Mouse (Mus musculus): ENCODE data around the gene Dhx35.

The Dhx35 gene

GRCm38 (mm10) chr2:158794494-158795004, at the start of gene Dhx35:
TSS of gene Dhx35 (plus strand) at chr2:158794807.
- peak; percentile 95 for DNase-seq (ENCODE audit: extremely low read depth, insufficient read length, low spot score)

- no peak for DNase-seq (ENCODE audit: extremely low read depth, insufficient read length, low spot score)
Measured at GRCm38 (mm10) chr2:158745049-158745482, 49.5 kb upstream of the Dhx35 start.

GRCm38 (mm10) chr2:158746164-158746563, 48.4 kb upstream of the Dhx35 start:
- no peak for DNase-seq (ENCODE audit: extremely low read depth, insufficient read length, low spot score)

- DNase-seq (ENCODE audit: extremely low read depth, insufficient read length, low spot score): no peak
Measured at GRCm38 (mm10) chr2:158749366-158749765, 45.2 kb upstream of the Dhx35 start.

GRCm38 (mm10) chr2:158760231-158760630, 34.4 kb upstream of the Dhx35 start:
- no peak for DNase-seq (ENCODE audit: extremely low read depth, insufficient read length, low spot score)

DNA sequence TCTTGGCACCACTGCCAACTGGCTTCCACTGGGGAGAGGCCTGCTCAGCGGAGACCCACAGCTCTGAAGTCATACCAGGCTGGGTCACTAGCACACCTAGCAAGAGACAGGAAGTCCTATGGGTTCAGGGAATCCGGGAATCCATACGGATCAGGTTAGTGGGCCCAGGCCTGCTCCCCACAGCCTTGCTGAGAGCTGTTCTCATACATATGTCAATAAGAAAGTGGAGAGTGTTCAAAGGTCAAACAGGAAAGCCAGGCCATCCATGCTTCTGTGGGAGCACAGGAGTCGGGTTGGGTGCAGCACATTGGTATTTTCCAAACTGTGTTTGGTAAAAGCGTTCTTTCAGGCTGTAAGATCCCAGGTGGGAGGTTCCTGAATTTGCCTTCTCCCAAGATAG, 32.3 kb upstream of the Dhx35 start:
- DNase-seq (ENCODE audit: extremely low read depth, insufficient read length, low spot score): no peak

- peak; percentile 97 for DNase-seq (ENCODE audit: extremely low read depth, insufficient read length, low spot score)
Measured at GRCm38 (mm10) chr2:158767742-158768339, 26.8 kb upstream of the Dhx35 start, which contains the start of gene Fam83d. TSS of gene Fam83d (plus strand) at chr2:158768093.

- DNase-seq (ENCODE audit: extremely low read depth, insufficient read length, low spot score): peak; percentile 85
Measured at GRCm38 (mm10) chr2:158768350-158768749, 26.3 kb upstream of the Dhx35 start.

DNA sequence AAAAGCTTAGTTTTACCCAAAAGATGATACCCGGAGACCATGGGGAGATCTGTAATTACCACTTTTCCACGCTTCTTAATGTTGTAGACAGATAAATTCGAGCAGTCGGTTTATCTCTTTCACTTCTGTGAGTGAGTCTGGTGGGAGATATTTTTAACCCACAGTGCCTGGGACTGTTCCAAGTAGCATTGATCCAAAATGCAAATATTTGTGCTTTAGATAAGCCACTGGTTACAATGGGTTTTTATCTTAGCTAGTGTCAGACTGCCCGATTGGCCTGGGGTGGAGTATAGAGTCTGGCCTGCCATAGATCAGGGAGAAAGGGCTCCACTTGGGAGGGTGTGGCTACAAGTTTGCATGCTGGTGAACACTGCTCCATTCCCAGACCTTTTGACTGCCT, 25.8 kb upstream of the Dhx35 start:
- no peak for DNase-seq (ENCODE audit: extremely low read depth, insufficient read length, low spot score)

GRCm38 (mm10) chr2:158770126-158770757, 24.4 kb upstream of the Dhx35 start:
- peak; percentile 52 for DNase-seq (ENCODE audit: extremely low read depth, insufficient read length, low spot score)

DNA sequence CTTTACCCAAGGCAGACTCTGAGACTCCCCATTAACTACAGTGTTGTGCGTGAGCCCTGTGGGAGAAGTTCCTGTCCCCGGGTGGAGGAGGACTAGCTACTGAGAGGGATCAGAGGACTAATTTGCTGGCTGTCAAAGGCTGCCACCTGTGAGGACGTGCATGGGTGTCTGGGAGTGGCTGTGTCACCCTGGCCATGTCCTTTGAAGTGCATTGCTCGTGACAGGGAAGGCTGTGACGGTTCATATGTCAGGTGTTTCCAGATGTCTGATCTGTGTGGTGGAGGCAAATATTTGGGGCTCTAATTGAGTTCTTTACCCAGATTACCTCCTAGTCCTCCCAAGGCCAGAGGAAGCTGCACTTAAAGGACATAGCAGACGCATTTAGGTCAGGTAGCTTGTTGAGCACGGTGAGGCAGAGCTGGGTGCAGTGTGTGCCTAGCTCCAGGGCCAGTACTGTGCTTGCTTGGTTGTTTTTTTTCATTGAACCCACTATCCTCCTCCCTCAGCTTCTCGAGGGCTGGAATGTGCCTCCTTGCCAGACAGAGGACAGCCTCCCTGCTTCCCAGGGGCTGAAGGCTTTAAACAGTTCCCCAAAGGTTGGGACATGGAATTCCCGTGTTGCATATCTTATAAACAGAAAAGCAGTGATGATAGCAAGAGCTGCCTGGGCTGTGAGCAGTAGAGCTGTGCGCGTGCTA, 23.4 kb upstream of the Dhx35 start:
- no peak for DNase-seq (ENCODE audit: extremely low read depth, insufficient read length, low spot score)

- DNase-seq (ENCODE audit: extremely low read depth, insufficient read length, low spot score): no peak
Measured at GRCm38 (mm10) chr2:158772808-158773207, 21.8 kb upstream of the Dhx35 start.

DNA sequence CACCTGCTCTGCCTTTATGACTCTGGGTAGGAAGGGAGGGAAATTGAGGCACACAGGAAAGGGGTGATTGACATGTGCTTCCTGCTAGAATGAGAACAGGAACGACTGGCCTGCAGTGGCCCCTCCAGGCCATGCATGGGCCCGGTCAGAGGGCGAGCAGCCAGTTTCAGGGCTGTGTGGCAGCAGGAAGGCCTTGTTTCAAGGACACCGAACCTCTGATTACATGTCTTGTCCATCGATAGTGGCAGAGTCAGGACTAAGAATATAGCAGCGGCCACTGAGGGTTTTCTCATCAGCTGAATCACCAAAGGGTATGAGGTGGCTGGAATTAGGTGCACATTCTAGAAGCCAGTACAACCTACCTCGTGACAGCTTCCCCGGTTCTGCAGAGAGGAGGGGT, 19.7 kb upstream of the Dhx35 start:
- DNase-seq (ENCODE audit: extremely low read depth, insufficient read length, low spot score): no peak

DNA sequence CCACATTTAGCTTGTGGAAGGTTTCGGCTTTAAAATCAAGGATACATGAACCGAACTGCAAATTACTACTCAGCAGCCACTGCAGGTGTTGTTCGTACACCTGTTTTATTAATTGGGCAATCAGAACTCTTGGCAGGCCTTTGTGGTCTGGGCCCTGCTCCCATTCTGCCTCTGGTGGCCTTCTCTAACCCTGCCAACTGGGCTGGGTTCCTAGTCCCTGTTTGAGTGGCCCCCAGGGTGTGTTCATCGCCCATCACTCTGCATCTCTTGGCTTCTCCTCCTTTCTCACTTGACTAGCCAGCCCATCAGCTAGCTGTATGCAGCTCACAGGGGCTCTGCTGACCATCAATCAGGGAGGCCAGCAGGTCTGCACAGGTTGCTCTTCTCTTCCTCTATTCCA, 17.9 kb upstream of the Dhx35 start:
- no peak for DNase-seq (ENCODE audit: extremely low read depth, insufficient read length, low spot score)

GRCm38 (mm10) chr2:158777490-158777889, 17.1 kb upstream of the Dhx35 start:
- no peak for DNase-seq (ENCODE audit: extremely low read depth, insufficient read length, low spot score)

DNA sequence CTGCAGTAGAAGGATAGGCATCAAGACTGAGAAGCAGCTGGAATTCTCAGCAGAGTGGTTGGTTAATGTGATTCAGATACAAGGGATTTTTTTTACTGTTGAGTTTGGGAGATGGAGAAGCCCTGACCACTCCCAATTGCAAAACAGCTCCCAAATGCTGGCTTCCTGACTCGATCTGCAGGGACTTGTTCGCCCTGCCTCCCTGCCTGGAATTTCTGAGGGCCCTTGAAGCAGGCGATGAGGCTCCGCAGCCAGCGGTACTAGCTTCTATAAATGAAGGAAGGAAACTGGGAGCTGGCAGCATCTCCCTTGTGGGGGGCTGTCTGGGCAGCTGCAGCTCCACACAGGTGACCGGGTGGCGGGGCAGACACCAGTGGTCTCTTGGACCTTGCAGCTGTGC, 16.3 kb upstream of the Dhx35 start:
- no peak for DNase-seq (ENCODE audit: extremely low read depth, insufficient read length, low spot score)

DNA sequence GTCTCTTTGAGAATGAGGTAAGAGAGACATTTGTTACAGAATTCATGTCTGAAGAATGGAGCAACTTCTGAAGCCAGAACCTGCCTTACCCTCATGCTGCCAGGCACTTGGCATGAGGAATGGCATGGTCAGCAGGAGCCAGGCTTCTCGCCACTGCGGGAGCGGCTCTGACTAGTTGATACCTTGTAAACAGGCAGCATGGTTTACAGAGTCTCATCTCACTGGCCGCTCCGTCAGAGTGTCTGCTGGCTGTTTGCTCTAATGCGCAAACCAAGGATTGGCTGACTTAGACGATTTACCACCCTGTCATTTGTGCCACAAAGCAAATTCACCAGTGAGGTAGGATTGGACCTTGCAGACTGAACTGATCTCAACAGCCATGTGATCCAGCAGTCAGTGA, 13.5 kb upstream of the Dhx35 start:
- no peak for DNase-seq (ENCODE audit: extremely low read depth, insufficient read length, low spot score)

DNA sequence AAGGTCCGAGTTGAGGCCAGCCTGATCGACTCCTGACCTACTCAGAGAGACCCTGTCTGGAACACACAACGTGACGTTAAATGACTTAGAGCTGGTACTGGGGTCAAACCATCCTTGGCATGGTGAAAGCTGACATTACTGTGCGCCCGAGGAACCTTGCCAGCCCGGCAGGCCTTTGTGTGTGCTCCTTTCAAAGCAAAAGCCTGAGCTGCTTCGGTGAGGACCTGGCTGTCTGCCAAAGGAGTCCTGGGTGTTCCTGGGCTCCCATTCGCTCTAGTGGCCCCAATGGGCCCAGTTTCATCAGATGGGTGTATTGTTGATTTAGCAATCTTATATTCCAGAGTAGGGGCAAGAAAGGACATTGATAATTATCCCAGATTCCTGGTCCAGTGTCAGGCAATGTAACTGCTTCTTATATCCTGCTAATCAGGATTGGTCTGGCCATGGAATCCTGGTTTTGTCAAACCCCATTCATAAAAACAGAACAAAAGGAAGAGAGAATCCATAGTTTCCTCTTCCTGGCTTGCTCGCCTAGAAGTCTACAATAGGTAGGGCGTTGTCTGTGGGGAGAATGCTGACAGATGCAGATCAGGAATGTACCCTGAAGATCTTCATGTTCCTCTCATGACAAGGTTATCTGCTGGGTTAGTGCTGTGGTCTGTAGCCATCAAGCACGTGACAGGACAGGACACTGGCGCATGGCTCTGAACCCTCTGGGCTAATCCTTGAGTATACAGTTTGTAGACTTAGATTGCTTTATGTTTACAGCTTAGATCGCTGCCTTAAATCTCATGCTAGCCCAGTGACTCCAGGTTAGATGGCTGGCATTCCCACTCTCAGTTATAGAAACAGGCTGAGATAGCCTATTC, 7.4 kb upstream of the Dhx35 start:
- no peak for DNase-seq (ENCODE audit: extremely low read depth, insufficient read length, low spot score)

DNA sequence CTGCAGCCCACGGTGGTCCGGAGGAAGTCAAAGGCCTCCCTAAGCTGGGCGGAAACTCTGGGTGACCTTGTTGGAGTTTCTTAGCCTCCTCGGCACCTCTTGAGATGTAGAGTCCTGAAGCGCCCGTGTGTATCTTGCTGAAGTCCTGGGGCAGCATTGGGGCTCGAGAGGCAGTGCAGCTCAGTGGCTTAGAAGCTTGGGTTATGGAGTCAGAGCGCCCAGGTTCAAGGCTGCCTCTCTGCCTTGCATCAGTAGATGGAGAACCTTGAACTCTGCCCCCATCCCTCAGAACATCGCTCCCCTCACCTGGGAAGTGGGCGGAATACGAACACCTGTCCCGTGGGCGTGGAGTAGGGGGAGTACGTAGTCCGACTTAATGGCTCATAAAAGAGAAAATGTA, 436 bp downstream of the Dhx35 start:
- DNase-seq (ENCODE audit: extremely low read depth, insufficient read length, low spot score): no peak

DNA sequence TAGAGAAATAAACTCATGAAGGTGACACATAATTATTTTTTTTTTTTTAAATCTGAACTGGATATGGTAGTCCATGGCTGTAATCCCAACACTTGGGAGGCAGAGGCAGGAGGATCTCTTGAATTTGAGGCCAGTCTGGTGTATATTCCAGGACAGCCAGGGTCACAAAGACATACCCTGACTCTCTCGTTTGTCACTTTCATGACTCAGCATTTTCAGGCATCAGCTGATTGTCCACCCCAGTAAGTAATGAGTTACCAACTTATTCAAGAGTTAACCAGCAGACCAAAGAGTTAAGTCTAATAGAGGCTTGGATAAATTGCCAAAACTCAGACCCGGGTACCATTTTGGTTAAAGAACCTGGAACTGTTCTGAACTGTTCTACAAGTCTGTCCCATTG, 1.3 kb downstream of the Dhx35 start:
- no peak for DNase-seq (ENCODE audit: extremely low read depth, insufficient read length, low spot score)

- no peak for DNase-seq (ENCODE audit: extremely low read depth, insufficient read length, low spot score)
Measured at GRCm38 (mm10) chr2:158799328-158799727, 4.7 kb downstream of the Dhx35 start.

Measured in 3134 (cell line).